Mouse (Mus musculus): Measurements from ENCODE around the gene Plcg2. TPM values are rescaled to one million over a fixed set of nuclear protein-coding genes. Genes with fewer than 3 reads are reported as not detected.

The Plcg2 gene
- polyA plus RNA-seq (2015; fragmentation: Nextera tagmentation; extraction: Ambion mirVana): 5.1 and 6.0 TPM in 2 replicates

- peak; percentile 75 for ATAC-seq (replicated peaks; ENCODE audit: low FRiP score)
- Histone ChIP-seq H3K4me2 (peak within 1 kb of the TSS; percentile 100), H3K9ac (peak within 1 kb of the TSS; percentile 62), H3K4me1 (peaks cover 16% of the 10 kb centered on the region), H3K36me3 (no peaks in the 10 kb centered on the region), H3K27ac (no peak within 1 kb of the TSS), H3K4me3 (replicated peaks) (peak within 1 kb of the TSS; percentile 69), H3K9me3 (replicated peaks) (no peaks in the 10 kb centered on the region), H3K27me3 (peaks cover 34% of the 10 kb centered on the region)
- WGBS: under 1% methylated on average over 62 of the region's 62 CpGs
Measured at GRCm38 (mm10) chr8:117498179-117498914, at the start of gene Plcg2. Gene Plcg2 (plus strand): TSS chr8:117498291.

DNA sequence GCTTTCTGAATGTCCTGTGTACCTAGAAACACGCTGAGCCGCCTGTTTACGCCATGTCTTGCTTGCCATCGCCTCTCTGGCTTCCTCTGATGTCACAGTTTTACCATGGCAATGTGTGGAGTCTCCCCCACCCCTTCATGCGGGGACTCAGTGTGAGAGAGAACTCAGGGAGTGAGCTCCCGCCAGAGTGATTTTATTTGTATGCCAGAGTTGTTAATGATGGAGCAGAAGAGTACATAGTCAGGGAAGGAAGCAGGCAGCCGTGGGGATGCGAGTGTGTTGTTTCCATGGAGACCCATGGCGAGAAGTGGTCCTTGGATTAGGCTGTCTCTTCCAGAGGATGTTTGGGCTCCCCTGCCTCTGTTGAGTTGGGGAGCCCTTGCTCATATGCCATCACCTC, 47.0 kb upstream of the Plcg2 start:
- Histone ChIP-seq H3K4me2 (no peak overlapping the region), H3K9ac (no peak overlapping the region), H3K9me3 (replicated peaks) (no peaks in the 10 kb centered on the region), H3K27me3 (no peaks in the 10 kb centered on the region), H3K4me3 (replicated peaks) (no peak overlapping the region), H3K36me3 (peaks cover 94% of the 10 kb centered on the region), H3K4me1 (no peaks in the 10 kb centered on the region), H3K27ac (no peak overlapping the region)
- no peak for ATAC-seq (replicated peaks; ENCODE audit: low FRiP score)
- 85% methylated on average over 9 of the region's 9 CpGs for WGBS

DNA sequence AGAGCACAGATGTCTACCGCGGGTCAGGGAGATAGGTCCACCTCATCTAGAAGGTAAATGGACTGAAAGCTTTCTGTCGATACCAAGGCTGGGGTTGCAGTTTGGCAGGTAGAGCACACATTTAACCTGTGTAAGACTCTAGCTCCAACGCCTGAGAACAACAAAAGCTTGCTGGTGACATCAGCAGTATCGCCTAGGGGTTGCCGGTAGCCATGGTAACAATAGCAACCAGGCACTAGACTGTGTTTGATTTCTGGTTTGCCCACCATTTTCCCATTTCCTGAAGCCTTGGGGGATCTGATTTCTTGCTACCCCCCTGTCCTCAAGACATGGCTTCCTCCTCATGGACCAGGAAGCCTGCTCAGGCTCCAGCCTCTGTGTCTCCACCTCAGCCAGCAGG, 44.1 kb upstream of the Plcg2 start:
- no peaks in the 10 kb centered on the region for H3K27me3 ChIP-seq
- H3K9ac ChIP-seq: no peak overlapping the region
- no peak overlapping the region for H3K4me3 ChIP-seq (replicated peaks)
- H3K27ac ChIP-seq: no peak overlapping the region
- peaks cover 89% of the 10 kb centered on the region for H3K36me3 ChIP-seq
- no peak overlapping the region for H3K4me2 ChIP-seq
- H3K9me3 ChIP-seq (replicated peaks): no peaks in the 10 kb centered on the region
- 78% methylated on average over 6 of the region's 6 CpGs for WGBS
- H3K4me1 ChIP-seq: 0 out of 2 replicates have a peak, but pooled peaks cover 4% of the 10 kb centered on the region
- no peak for ATAC-seq (replicated peaks; ENCODE audit: low FRiP score)

GRCm38 (mm10) chr8:117454516-117455116, 43.5 kb upstream of the Plcg2 start:
- Histone ChIP-seq H3K27ac (no peak overlapping the region), H3K36me3 (peaks cover 83% of the 10 kb centered on the region), H3K9ac (no peak overlapping the region), H3K4me2 (no peak overlapping the region), H3K27me3 (no peaks in the 10 kb centered on the region), H3K9me3 (replicated peaks) (no peaks in the 10 kb centered on the region), H3K4me1 (peaks cover 5% of the 10 kb centered on the region), H3K4me3 (replicated peaks) (no peak overlapping the region)
- ATAC-seq (replicated peaks; ENCODE audit: low FRiP score): no peak
- WGBS: 94% methylated on average over 14 of the region's 14 CpGs

- Histone ChIP-seq H3K36me3 (peaks cover 76% of the 10 kb centered on the region), H3K4me2 (no peak overlapping the region), H3K9ac (no peak overlapping the region), H3K27me3 (no peaks in the 10 kb centered on the region), H3K27ac (no peak overlapping the region), H3K4me1 (peaks cover 16% of the 10 kb centered on the region), H3K9me3 (replicated peaks) (no peaks in the 10 kb centered on the region), H3K4me3 (replicated peaks) (no peak overlapping the region)
- ATAC-seq (replicated peaks; ENCODE audit: low FRiP score): no peak
- WGBS: 93% methylated on average over 6 of the region's 6 CpGs
Measured at GRCm38 (mm10) chr8:117455701-117456100, 42.4 kb upstream of the Plcg2 start.

- H3K9me3 ChIP-seq (replicated peaks): no peaks in the 10 kb centered on the region
- WGBS: 59% methylated on average over 4 of the region's 5 CpGs
- H3K4me3 ChIP-seq (replicated peaks): no peak overlapping the region
- no peak overlapping the region for H3K9ac ChIP-seq
- peaks cover 19% of the 10 kb centered on the region for H3K4me1 ChIP-seq
- no peak for ATAC-seq (replicated peaks; ENCODE audit: low FRiP score)
- H3K4me2 ChIP-seq: no peak overlapping the region
- no peaks in the 10 kb centered on the region for H3K27me3 ChIP-seq
- H3K27ac ChIP-seq: no peak overlapping the region
- H3K36me3 ChIP-seq: peaks cover 49% of the 10 kb centered on the region
Measured at GRCm38 (mm10) chr8:117458440-117458839, 39.7 kb upstream of the Plcg2 start.

DNA sequence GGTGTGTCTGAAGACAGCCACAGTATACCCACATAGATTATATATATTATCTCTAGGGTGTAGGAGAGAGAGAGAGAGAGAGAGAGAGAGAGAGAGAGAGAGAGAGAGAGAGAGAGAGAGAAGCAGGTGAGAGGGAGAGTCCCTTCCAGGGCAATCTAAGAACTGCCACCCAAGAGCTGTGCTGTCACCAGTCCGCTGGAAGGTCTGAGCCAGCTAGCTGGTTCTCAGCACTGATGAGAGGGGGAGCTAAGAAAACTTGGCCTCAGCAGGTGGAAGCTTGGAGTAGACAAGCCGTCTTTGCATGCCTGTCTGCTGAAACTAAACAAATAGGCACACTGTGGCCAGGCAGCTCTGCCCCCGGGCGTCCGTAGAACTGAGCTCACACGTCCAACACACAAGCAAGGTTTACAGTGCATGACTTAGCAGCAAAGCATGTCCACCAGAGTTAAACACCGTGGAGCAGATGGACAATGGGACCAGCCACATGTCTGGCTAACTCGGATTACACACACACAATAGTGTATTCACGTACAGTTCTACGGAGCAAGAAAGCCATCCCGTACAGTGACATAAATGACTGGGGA, 35.3 kb upstream of the Plcg2 start:
- H3K27me3 ChIP-seq: no peaks in the 10 kb centered on the region
- H3K27ac ChIP-seq: peak overlapping the region; percentile 15; the same call in 1 of the 2 replicates
- ATAC-seq (replicated peaks; ENCODE audit: low FRiP score): peak; percentile 44
- no peaks in the 10 kb centered on the region for H3K9me3 ChIP-seq (replicated peaks)
- H3K36me3 ChIP-seq: peaks cover 8% of the 10 kb centered on the region
- H3K4me2 ChIP-seq: no peak overlapping the region
- whole genome bisulfite sequencing: 45% methylated on average over 11 of the region's 11 CpGs
- peaks cover 19% of the 10 kb centered on the region for H3K4me1 ChIP-seq
- no peak overlapping the region for H3K9ac ChIP-seq
- H3K4me3 ChIP-seq (replicated peaks): no peak overlapping the region

DNA sequence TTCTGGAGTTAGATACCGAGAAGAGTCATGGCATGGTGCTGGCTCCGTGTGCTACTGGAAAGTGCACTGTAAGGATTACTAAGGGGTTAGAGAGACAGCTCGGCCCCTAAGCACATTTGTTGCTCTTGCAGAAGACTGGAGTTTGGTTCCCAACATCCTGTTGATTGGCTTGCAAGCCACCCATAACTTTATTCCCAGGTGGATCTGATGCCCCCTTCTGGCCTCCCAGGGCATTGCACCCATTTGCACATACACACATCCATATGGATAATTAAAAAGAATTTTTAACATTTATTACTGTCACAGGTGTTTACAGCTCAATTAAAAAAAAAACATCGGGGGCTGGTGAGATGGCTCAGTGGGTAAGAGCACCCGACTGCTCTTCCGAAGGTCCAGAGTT, 33.6 kb upstream of the Plcg2 start:
- WGBS: 98% methylated on average over 6 of the region's 6 CpGs

GRCm38 (mm10) chr8:117465250-117465649, 32.8 kb upstream of the Plcg2 start:
- no peak overlapping the region for H3K9ac ChIP-seq
- H3K4me1 ChIP-seq: peaks cover 20% of the 10 kb centered on the region
- WGBS: 34% methylated on average over 5 of the region's 5 CpGs
- no peaks in the 10 kb centered on the region for H3K36me3 ChIP-seq
- H3K9me3 ChIP-seq (replicated peaks): no peaks in the 10 kb centered on the region
- no peak overlapping the region for H3K4me2 ChIP-seq
- no peak overlapping the region for H3K27ac ChIP-seq
- peak; percentile 24; the same call in 1 of the 2 replicates for ATAC-seq (replicated peaks; ENCODE audit: low FRiP score)
- no peak overlapping the region for H3K4me3 ChIP-seq (replicated peaks)
- no peaks in the 10 kb centered on the region for H3K27me3 ChIP-seq

More for the DNA sequence above, 33.6 kb upstream of the Plcg2 start:
- Histone ChIP-seq H3K36me3 (0 out of 2 replicates have a peak, but pooled peaks cover 4% of the 10 kb centered on the region), H3K4me1 (peaks cover 20% of the 10 kb centered on the region), H3K9me3 (replicated peaks) (no peaks in the 10 kb centered on the region), H3K9ac (no peak overlapping the region), H3K27ac (no peak overlapping the region), H3K27me3 (no peaks in the 10 kb centered on the region), H3K4me2 (no peak overlapping the region), H3K4me3 (replicated peaks) (no peak overlapping the region)
- ATAC-seq (replicated peaks; ENCODE audit: low FRiP score): no peak

DNA sequence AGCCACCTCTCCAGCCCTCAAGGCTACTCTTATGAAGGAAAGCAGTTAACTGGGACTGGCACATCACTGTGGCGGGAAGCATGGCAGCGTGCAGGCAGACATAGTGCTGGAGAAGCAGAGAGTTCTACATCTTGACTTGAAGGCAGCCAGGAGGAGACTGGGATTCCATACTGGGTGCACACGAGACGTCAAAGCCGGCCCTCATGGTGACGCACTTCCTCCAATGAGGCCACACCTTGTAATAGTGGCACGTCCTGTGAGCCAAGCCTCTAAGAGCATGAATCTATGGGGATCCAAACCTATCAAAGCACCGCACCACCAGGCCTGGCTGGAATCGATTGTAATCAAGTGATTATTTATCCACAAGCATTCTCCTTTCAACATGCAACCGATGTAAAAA, 30.6 kb upstream of the Plcg2 start:
- no peaks in the 10 kb centered on the region for H3K36me3 ChIP-seq
- no peak overlapping the region for H3K9ac ChIP-seq
- no peak overlapping the region for H3K4me3 ChIP-seq (replicated peaks)
- ATAC-seq (replicated peaks; ENCODE audit: low FRiP score): no peak
- no peak overlapping the region for H3K4me2 ChIP-seq
- WGBS: 88% methylated on average over 10 of the region's 10 CpGs
- no peaks in the 10 kb centered on the region for H3K27me3 ChIP-seq
- H3K9me3 ChIP-seq (replicated peaks): no peaks in the 10 kb centered on the region
- no peak overlapping the region for H3K27ac ChIP-seq
- peaks cover 24% of the 10 kb centered on the region for H3K4me1 ChIP-seq

DNA sequence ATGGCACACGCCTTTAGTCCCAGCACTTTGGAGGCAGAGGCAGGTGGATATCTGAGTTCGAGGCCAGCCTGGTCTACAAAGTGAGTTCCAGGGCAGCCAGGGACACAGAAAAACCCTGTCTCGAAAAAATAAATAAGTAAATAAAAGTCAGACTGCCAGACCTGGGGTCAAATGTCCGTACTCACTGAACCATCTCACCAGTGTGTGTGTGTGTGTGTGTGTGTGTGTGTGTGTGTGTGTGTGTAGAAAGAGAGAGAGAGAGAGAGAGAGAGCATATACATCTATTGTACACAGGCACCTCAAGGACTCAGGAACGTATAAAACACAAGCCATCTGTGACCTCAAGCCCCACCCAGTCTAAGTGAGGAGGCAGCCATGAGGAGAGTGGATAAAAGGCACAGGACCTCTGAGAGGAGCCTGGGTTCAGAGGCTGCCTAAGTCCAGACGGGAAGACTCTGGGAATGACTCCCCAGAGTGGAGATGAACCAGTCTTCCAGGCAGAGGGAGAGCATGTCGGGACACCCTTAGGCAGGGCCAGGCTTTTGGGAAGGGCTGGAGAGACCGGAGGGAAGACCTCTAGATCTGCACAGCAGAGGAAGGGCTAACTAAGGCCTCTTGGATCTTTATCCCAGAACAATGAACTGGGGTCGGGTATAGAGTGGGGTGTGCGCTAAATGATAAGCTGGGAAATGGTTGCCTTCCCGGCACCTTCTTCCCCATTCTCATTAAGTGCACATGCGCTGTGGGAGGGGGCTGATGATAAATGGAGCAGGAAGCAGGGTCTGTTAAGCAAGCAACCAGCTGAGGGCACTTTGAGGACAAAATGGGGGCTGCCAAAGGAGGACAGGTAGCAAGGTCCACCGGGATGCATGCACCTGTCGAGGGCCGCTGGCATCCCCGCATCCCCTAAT, 28.4 kb upstream of the Plcg2 start:
- H3K9ac ChIP-seq: peak overlapping the region; percentile 26; the same call in 1 of the 2 replicates
- ATAC-seq (replicated peaks; ENCODE audit: low FRiP score): peak; percentile 40

More for the DNA sequence above, 28.4 kb upstream of the Plcg2 start:
- Histone ChIP-seq H3K9me3 (replicated peaks) (no peaks in the 10 kb centered on the region), H3K4me1 (peaks cover 21% of the 10 kb centered on the region), H3K27me3 (no peaks in the 10 kb centered on the region), H3K36me3 (no peaks in the 10 kb centered on the region), H3K4me3 (replicated peaks) (peak overlapping the region; percentile 37), H3K27ac (peak overlapping the region; percentile 90), H3K4me2 (peak overlapping the region; percentile 61)
- WGBS: 26% methylated on average over 16 of the region's 16 CpGs

All from kidney, embryonic 15.5 days (tissue).